Mouse (Mus musculus): ENCODE measurements around the gene Itpkc. TPM values are rescaled to one million over a fixed set of nuclear protein-coding genes. Genes with fewer than 3 reads are reported as not detected.

Gene Itpkc
- polyA plus RNA-seq, 1 experiment from 2014 or later: 1.6 TPM

GRCm38 (mm10) chr7:27260856-27261255, 32.4 kb upstream of the Itpkc start:
- ATAC-seq (ENCODE audit: low read depth): no peak
- no peaks in the 10 kb centered on the region for H3K9me3 ChIP-seq (replicated peaks; ENCODE audit: control insufficient read depth, low read length)
- 39% methylated on average over 7 of the region's 7 CpGs for WGBS (ENCODE audit: insufficient replicate concordance)
- no peak overlapping the region for H3K9ac ChIP-seq (ENCODE audit: low read depth, low read length)
- H3K36me3 ChIP-seq (ENCODE audit: control insufficient read depth, insufficient read depth): no peaks in the 10 kb centered on the region
- peaks cover 20% of the 10 kb centered on the region for H3K4me1 ChIP-seq (ENCODE audit: control insufficient read depth, low read depth, low read length)
- H3K4me2 ChIP-seq (ENCODE audit: low read depth, low read length): no peak overlapping the region
- no peak overlapping the region for H3K27ac ChIP-seq (ENCODE audit: low read length)
- H3K27me3 ChIP-seq (ENCODE audit: control insufficient read depth, insufficient read depth, low read depth, low read length): peaks cover 4% of the 10 kb centered on the region; the same call in 1 of the 2 replicates
- no peak overlapping the region for H3K4me3 ChIP-seq (ENCODE audit: low read depth, low read length)

- peaks cover 4% of the 10 kb centered on the region; the same call in 1 of the 2 replicates for H3K27me3 ChIP-seq (ENCODE audit: control insufficient read depth, insufficient read depth, low read depth, low read length)
- no peaks in the 10 kb centered on the region for H3K36me3 ChIP-seq (ENCODE audit: control insufficient read depth, insufficient read depth)
- no peaks in the 10 kb centered on the region for H3K9me3 ChIP-seq (replicated peaks; ENCODE audit: control insufficient read depth, low read length)
- no peak overlapping the region for H3K27ac ChIP-seq (ENCODE audit: low read length)
- H3K4me2 ChIP-seq (ENCODE audit: low read depth, low read length): no peak overlapping the region; the same call in 1 of the 2 replicates
- H3K4me1 ChIP-seq (ENCODE audit: control insufficient read depth, low read depth, low read length): peaks cover 25% of the 10 kb centered on the region
- ATAC-seq (ENCODE audit: low read depth): no peak
- H3K9ac ChIP-seq (ENCODE audit: low read depth, low read length): no peak overlapping the region
- H3K4me3 ChIP-seq (ENCODE audit: low read depth, low read length): peak overlapping the region; percentile 72; the same call in 1 of the 2 replicates
- WGBS (ENCODE audit: insufficient replicate concordance): 42% methylated on average over 5 of the region's 5 CpGs
Measured at GRCm38 (mm10) chr7:27259771-27260170, 31.3 kb upstream of the Itpkc start.

DNA sequence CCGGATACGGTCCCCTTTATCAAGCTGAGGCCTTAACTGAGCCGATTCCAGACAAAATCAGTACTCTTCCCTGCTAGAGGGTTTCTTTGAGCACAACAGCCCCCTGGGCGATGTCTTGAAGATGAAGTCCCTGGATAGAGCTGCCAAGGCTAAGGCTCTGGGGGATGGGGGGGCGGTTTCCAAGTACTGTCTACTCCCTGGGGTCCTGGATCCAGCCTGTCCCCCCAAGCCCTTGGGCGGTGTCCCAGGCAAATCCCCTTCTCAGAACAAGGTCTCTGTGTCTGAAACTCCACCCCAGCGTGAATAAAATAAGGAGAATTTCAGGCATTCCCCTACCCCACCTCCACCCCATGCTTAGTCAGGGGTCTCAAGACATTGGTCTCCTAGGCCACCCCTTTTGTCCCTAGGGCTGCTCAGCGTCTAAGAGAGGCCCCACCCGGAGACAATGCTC, 30.8 kb upstream of the Itpkc start:
- no peaks in the 10 kb centered on the region for H3K9me3 ChIP-seq (replicated peaks; ENCODE audit: control insufficient read depth, low read length)
- ATAC-seq (ENCODE audit: low read depth): no peak
- peak overlapping the region; percentile 99 for H3K4me2 ChIP-seq (ENCODE audit: low read depth, low read length)
- H3K9ac ChIP-seq (ENCODE audit: low read depth, low read length): peak overlapping the region; percentile 73
- no peaks in the 10 kb centered on the region for H3K36me3 ChIP-seq (ENCODE audit: control insufficient read depth, insufficient read depth)
- H3K27me3 ChIP-seq (ENCODE audit: control insufficient read depth, insufficient read depth, low read depth, low read length): peaks cover 4% of the 10 kb centered on the region; the same call in 1 of the 2 replicates
- H3K27ac ChIP-seq (ENCODE audit: low read length): no peak overlapping the region
- WGBS (ENCODE audit: insufficient replicate concordance): 18% methylated on average over 9 of the region's 9 CpGs
- H3K4me1 ChIP-seq (ENCODE audit: control insufficient read depth, low read depth, low read length): peaks cover 27% of the 10 kb centered on the region
- H3K4me3 ChIP-seq (ENCODE audit: low read depth, low read length): peak overlapping the region; percentile 72

GRCm38 (mm10) chr7:27258205-27258899, 29.9 kb upstream of the Itpkc start, which contains the start of gene Numbl:
Gene Numbl, plus strand, starts transcription at chr7:27258433.
- ATAC-seq (ENCODE audit: low read depth): peak; percentile 89
- Histone ChIP-seq H3K4me3 (ENCODE audit: low read depth, low read length) (peak within 1 kb of the TSS; percentile 72), H3K36me3 (ENCODE audit: control insufficient read depth, insufficient read depth) (no peaks in the 10 kb centered on the region), H3K27ac (ENCODE audit: low read length) (peak within 1 kb of the TSS; percentile 60), H3K9me3 (replicated peaks; ENCODE audit: control insufficient read depth, low read length) (no peaks in the 10 kb centered on the region), H3K4me1 (ENCODE audit: control insufficient read depth, low read depth, low read length) (peaks cover 27% of the 10 kb centered on the region), H3K9ac (ENCODE audit: low read depth, low read length) (peak within 1 kb of the TSS; percentile 73), H3K4me2 (ENCODE audit: low read depth, low read length) (peak within 1 kb of the TSS; percentile 99), H3K27me3 (ENCODE audit: control insufficient read depth, insufficient read depth, low read depth, low read length) (peaks cover 4% of the 10 kb centered on the region; the same call in 1 of the 2 replicates)
- WGBS (ENCODE audit: insufficient replicate concordance): under 1% methylated on average over 41 of the region's 47 CpGs

DNA sequence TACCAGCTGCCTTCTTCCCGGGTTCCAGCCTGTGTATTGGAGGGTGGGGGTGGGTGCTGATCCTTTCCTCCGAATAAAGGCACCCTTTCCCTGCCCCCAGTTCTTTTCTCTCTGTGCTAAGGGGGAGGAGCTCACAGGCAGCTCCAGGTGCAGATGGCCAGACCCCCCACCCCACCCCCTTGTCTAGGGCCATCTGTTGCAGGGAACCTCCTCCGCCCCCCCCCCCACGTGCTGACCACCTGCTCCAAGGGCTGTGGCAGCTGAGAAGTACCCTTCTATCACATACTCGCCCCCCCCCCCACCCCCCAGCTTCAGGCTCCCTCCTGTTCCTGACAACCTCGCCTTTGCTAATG, 29.4 kb upstream of the Itpkc start:
- Histone ChIP-seq H3K36me3 (ENCODE audit: control insufficient read depth, insufficient read depth) (no peaks in the 10 kb centered on the region), H3K4me1 (ENCODE audit: control insufficient read depth, low read depth, low read length) (peaks cover 27% of the 10 kb centered on the region), H3K27me3 (ENCODE audit: control insufficient read depth, insufficient read depth, low read depth, low read length) (peaks cover 4% of the 10 kb centered on the region; the same call in 1 of the 2 replicates), H3K9me3 (replicated peaks; ENCODE audit: control insufficient read depth, low read length) (no peaks in the 10 kb centered on the region), H3K27ac (ENCODE audit: low read length) (peak overlapping the region; percentile 60), H3K4me3 (ENCODE audit: low read depth, low read length) (peak overlapping the region; percentile 72), H3K9ac (ENCODE audit: low read depth, low read length) (peak overlapping the region; percentile 58), H3K4me2 (ENCODE audit: low read depth, low read length) (peak overlapping the region; percentile 99)
- 13% methylated on average over 5 of the region's 6 CpGs for WGBS (ENCODE audit: insufficient replicate concordance)
- ATAC-seq (ENCODE audit: low read depth): no peak

DNA sequence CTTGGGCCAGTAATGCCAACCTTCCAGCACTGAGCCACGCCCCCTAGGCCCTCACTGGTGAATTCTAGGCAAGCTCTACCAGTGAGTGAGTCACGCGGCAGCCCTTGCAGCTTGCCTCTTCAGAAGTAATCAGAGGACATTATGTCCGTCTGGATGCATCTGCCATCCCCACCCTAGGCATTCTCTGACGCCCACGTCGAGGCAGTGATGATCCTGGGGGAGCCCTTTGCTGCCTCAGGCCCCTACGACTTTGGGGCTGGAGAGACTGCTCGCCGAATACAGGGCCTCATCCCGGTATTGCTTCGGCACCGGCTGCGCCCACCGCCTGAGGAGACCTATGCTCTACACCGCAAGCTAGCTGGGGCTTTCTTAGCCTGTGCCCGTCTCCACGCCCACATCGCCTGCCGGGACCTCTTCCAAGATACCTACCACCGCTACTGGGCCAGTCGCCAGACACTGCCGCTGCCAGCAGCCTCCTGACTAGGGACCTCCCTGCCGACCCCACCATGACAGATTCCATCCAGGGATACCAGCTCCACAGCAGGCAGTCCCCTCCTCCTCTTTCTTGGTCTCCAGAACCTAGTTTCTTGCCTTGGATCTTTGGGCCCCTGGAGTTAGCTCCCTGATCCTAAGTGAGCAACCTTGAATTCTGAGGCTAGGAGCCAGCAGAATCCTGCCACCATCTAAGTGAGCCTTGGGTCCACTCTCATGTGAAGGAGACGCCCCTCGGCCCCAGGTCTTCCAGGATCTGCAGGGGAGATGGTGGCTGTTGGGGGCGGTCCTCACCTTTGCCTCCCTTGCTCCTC, 28.8 kb upstream of the Itpkc start:
- Histone ChIP-seq H3K27me3 (ENCODE audit: control insufficient read depth, insufficient read depth, low read depth, low read length) (peaks cover 4% of the 10 kb centered on the region; the same call in 1 of the 2 replicates), H3K4me1 (ENCODE audit: control insufficient read depth, low read depth, low read length) (peaks cover 27% of the 10 kb centered on the region), H3K27ac (ENCODE audit: low read length) (no peak overlapping the region), H3K36me3 (ENCODE audit: control insufficient read depth, insufficient read depth) (no peaks in the 10 kb centered on the region), H3K4me2 (ENCODE audit: low read depth, low read length) (no peak overlapping the region), H3K4me3 (ENCODE audit: low read depth, low read length) (no peak overlapping the region), H3K9ac (ENCODE audit: low read depth, low read length) (peak overlapping the region; percentile 11; the same call in 1 of the 2 replicates), H3K9me3 (replicated peaks; ENCODE audit: control insufficient read depth, low read length) (no peaks in the 10 kb centered on the region)
- no peak for ATAC-seq (ENCODE audit: low read depth)
- 65% methylated on average over 27 of the region's 27 CpGs for WGBS (ENCODE audit: insufficient replicate concordance)

- Histone ChIP-seq H3K27ac (ENCODE audit: low read length) (no peak overlapping the region), H3K4me1 (ENCODE audit: control insufficient read depth, low read depth, low read length) (peaks cover 27% of the 10 kb centered on the region), H3K9me3 (replicated peaks; ENCODE audit: control insufficient read depth, low read length) (no peaks in the 10 kb centered on the region), H3K27me3 (ENCODE audit: control insufficient read depth, insufficient read depth, low read depth, low read length) (peaks cover 4% of the 10 kb centered on the region; the same call in 1 of the 2 replicates), H3K4me2 (ENCODE audit: low read depth, low read length) (no peak overlapping the region), H3K4me3 (ENCODE audit: low read depth, low read length) (no peak overlapping the region), H3K36me3 (ENCODE audit: control insufficient read depth, insufficient read depth) (no peaks in the 10 kb centered on the region), H3K9ac (ENCODE audit: low read depth, low read length) (no peak overlapping the region)
- WGBS (ENCODE audit: insufficient replicate concordance): 62% methylated on average over 3 of the region's 3 CpGs
- no peak for ATAC-seq (ENCODE audit: low read depth)
Measured at GRCm38 (mm10) chr7:27255721-27256120, 27.3 kb upstream of the Itpkc start.

DNA sequence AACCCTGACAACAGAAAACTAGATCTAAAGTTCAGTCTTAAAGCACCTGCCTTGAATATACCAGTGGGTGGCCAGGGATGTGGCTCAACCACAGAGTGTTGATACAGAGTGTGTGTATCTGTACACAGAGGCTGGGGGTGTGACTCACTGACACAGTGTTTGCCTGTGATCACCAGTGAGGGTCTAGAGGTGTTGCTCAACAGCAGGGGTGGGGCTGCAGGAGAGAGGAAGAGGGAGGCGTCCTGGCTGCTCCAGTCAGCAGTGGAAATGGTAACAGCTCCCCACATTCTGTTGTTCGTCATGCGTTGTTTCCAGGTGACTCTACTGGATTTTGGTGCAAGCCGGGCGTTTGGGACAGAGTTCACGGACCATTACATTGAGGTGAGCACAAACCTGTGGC, 23.5 kb upstream of the Itpkc start:
- peak overlapping the region; percentile 80 for H3K27ac ChIP-seq (ENCODE audit: low read length)
- H3K27me3 ChIP-seq (ENCODE audit: control insufficient read depth, insufficient read depth, low read depth, low read length): no peaks in the 10 kb centered on the region
- no peaks in the 10 kb centered on the region for H3K36me3 ChIP-seq (ENCODE audit: control insufficient read depth, insufficient read depth)
- 41% methylated on average over 6 of the region's 6 CpGs for WGBS (ENCODE audit: insufficient replicate concordance)
- no peak overlapping the region for H3K9ac ChIP-seq (ENCODE audit: low read depth, low read length)
- H3K9me3 ChIP-seq (replicated peaks; ENCODE audit: control insufficient read depth, low read length): no peaks in the 10 kb centered on the region
- ATAC-seq (ENCODE audit: low read depth): peak; percentile 93
- peak overlapping the region; percentile 36 for H3K4me3 ChIP-seq (ENCODE audit: low read depth, low read length)
- H3K4me1 ChIP-seq (ENCODE audit: control insufficient read depth, low read depth, low read length): peaks cover 7% of the 10 kb centered on the region
- H3K4me2 ChIP-seq (ENCODE audit: low read depth, low read length): peak overlapping the region; percentile 55; the same call in 1 of the 2 replicates
